Mouse (Mus musculus): ENCODE results near the gene Tmem91. TPM values are rescaled to one million over a fixed set of nuclear protein-coding genes. Genes with fewer than 3 reads are reported as not detected.
A peak's percentile ranks its signal among the peaks of the same experiment; 100 is the strongest.

Gene Tmem91
- polyA plus RNA-seq, 1 experiment from 2014 or later, result 1.1 TPM

DNA sequence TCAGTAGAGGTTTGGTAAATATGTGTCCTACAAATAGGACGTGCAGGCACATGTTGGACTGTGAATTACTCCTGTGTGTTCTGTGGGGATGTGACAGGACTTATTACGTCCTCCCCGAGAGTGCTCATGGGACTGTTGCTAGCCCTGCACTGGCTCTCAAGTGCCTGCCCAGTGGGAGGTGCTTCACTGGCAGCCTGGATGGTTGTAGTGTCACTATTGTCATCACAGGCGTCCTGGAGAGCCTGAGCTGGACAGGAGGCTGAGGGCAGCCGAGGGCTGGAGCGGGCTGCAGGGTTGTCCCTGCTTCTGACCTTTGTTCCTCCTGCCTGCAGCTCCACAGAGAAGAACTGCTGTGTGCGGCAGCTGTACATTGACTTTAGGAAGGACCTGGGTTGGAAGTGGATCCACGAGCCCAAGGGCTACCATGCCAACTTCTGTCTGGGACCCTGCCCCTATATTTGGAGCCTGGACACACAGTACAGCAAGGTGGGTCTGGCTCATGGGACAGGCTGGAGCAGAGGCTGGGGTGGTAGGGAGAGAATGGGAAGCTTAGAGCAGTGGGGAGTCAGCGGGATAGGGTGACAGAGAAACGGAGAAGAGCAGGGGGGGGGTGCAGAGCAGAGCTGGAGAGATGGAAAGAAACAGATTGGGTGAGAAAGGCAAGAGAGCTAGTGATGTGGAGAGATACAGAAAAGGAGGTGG is 29.0 kb upstream of the Tmem91 start:
- DNase-seq (ENCODE audit: low spot score) (no peak), ATAC-seq (replicated peaks; ENCODE audit: low FRiP score, low read depth) (no peak)
- H3K4me1 ChIP-seq (replicated peaks; ENCODE audit: insufficient read depth, low read length), result peaks cover 18% of the 10 kb centered on the region
- H3K4me3 ChIP-seq (replicated peaks; ENCODE audit: low read depth, low read length), result no peak overlapping the region
- no peaks in the 10 kb centered on the region for H3K27me3 ChIP-seq (ENCODE audit: insufficient read depth, low read length)
- no peak overlapping the region for H3K4me2 ChIP-seq (ENCODE audit: low read length)
- H3K27ac ChIP-seq, result no peak overlapping the region
- no peak overlapping the region for H3K9ac ChIP-seq (ENCODE audit: low read depth, low read length)
- no peaks in the 10 kb centered on the region for H3K9me3 ChIP-seq (replicated peaks; ENCODE audit: low read length)
- 0 out of 2 replicates have a peak, but pooled peaks cover 4% of the 10 kb centered on the region for H3K36me3 ChIP-seq (ENCODE audit: insufficient read depth, low read length)
- 38% methylated on average over 10 of the region's 10 CpGs for WGBS
- TF ChIP-seq CTCF (IDR thresholded peaks at IDR 0.05; ENCODE audit: low read depth), result no peak

DNA sequence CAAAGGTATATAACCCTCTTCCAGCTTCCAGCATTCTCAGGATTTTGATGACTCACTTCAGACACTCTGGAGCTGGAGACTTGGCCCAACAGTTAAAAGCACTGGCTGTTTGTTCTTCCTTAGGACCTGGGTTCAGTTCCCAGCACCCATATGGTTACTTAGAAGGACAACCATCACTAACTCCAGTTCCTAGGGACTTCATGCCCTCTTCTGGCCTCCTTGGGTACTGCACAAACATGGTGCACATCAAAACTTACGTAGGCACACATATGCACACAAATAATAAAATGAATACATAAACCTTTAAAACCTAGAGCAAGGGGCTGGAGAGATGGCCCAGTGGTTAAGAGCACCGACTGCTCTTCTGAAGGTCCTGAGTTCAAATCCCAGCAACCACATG is 27.4 kb upstream of the Tmem91 start:
- DNase-seq (ENCODE audit: low spot score), result no peak
- 0 out of 2 replicates have a peak, but pooled peaks cover 4% of the 10 kb centered on the region for H3K36me3 ChIP-seq (ENCODE audit: insufficient read depth, low read length)
- no peak for ATAC-seq (replicated peaks; ENCODE audit: low FRiP score, low read depth)
- H3K27ac ChIP-seq, result no peak overlapping the region
- no peaks in the 10 kb centered on the region for H3K9me3 ChIP-seq (replicated peaks; ENCODE audit: low read length)
- no peaks in the 10 kb centered on the region for H3K27me3 ChIP-seq (ENCODE audit: insufficient read depth, low read length)
- no peak overlapping the region for H3K9ac ChIP-seq (ENCODE audit: low read depth, low read length)
- H3K4me2 ChIP-seq (ENCODE audit: low read length), result no peak overlapping the region
- H3K4me1 ChIP-seq (replicated peaks; ENCODE audit: insufficient read depth, low read length), result peaks cover 10% of the 10 kb centered on the region; the same call in 1 of the 2 replicates
- 98% methylated on average over 2 of the region's 2 CpGs for WGBS
- peak; percentile 44; the same call in 1 of the 2 replicates for TF ChIP-seq CTCF (IDR thresholded peaks at IDR 0.05; ENCODE audit: low read depth)
- H3K4me3 ChIP-seq (replicated peaks; ENCODE audit: low read depth, low read length), result no peak overlapping the region

DNA sequence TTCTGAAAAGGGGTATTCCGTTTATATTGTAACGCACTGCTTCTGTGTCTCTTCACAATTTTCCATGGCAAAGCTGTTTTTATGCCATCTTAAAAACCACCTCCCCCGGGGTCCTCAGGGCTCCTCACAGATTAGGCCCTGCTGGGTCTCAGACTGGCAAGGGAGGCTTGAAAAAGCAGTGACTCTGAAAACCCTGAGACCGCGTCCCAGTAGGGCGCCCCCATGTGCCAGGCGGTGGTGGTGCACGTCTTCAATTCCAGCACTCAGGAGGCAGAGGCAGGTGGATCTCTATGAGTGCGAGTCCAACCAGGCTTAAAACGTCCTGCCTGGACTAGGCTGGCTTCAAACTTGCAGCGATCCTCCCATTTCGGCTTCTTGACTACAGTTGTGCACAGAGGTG is 25.8 kb upstream of the Tmem91 start:
- H3K36me3 ChIP-seq (ENCODE audit: insufficient read depth, low read length), result 0 out of 2 replicates have a peak, but pooled peaks cover 4% of the 10 kb centered on the region
- H3K4me2 ChIP-seq (ENCODE audit: low read length), result no peak overlapping the region
- TF ChIP-seq CTCF (IDR thresholded peaks at IDR 0.05; ENCODE audit: low read depth), result peak; percentile 28; the same call in 1 of the 2 replicates
- H3K4me1 ChIP-seq (replicated peaks; ENCODE audit: insufficient read depth, low read length), result 0 out of 2 replicates have a peak, but pooled peaks cover 3% of the 10 kb centered on the region
- ATAC-seq (replicated peaks; ENCODE audit: low FRiP score, low read depth) (no peak), DNase-seq (ENCODE audit: low spot score) (no peak)
- H3K27me3 ChIP-seq (ENCODE audit: insufficient read depth, low read length), result no peaks in the 10 kb centered on the region
- 83% methylated on average over 12 of the region's 12 CpGs for whole genome bisulfite sequencing
- H3K9ac ChIP-seq (ENCODE audit: low read depth, low read length), result no peak overlapping the region
- no peaks in the 10 kb centered on the region for H3K9me3 ChIP-seq (replicated peaks; ENCODE audit: low read length)
- H3K27ac ChIP-seq, result no peak overlapping the region
- H3K4me3 ChIP-seq (replicated peaks; ENCODE audit: low read depth, low read length), result no peak overlapping the region

DNA sequence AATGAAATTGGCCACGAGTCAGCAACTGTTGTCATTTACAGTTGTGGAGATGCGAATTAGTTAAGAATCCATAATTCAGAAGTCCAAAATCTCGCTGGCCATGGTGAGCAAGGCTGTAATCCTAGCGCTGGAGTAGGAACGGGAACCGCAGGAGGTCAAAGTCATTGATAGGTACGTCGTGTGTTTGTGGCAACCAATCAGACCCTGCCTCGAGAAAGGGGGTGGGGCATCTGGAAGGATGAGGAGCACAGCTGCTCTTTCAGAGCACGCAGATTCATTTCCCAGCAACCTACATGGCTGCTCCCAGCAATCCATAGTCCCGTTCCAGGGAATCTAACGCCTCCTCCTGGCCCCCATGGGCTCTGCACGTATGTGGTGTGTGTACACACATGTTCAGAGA is 24.9 kb upstream of the Tmem91 start:
- 0 out of 2 replicates have a peak, but pooled peaks cover 4% of the 10 kb centered on the region for H3K36me3 ChIP-seq (ENCODE audit: insufficient read depth, low read length)
- ATAC-seq (replicated peaks; ENCODE audit: low FRiP score, low read depth), result no peak

DNA sequence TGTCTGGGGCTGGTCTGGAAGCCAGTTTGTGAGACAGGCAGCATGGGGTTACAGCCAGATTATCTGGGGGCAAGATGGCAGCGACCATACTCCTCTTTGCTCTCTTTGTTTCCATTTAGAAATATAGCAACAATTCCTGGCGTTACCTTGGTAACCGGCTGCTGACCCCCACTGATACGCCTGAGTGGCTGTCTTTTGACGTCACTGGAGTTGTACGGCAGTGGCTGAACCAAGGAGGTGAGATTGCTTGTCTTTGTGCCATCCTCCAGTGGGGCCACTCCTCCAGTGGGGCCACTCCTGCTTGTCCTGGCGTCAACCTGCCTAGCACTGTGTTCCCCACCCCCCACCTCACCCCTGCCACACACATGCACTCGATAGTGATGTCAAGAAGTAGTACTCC is 19.1 kb upstream of the Tmem91 start:
- ATAC-seq (replicated peaks; ENCODE audit: low FRiP score, low read depth), result no peak
- Histone ChIP-seq H3K4me1 (replicated peaks; ENCODE audit: insufficient read depth, low read length) (0 out of 2 replicates have a peak, but pooled peaks cover 7% of the 10 kb centered on the region), H3K4me2 (ENCODE audit: low read length) (no peak overlapping the region), H3K36me3 (ENCODE audit: insufficient read depth, low read length) (no peaks in the 10 kb centered on the region), H3K9ac (ENCODE audit: low read depth, low read length) (no peak overlapping the region), H3K4me3 (replicated peaks; ENCODE audit: low read depth, low read length) (no peak overlapping the region), H3K27me3 (ENCODE audit: insufficient read depth, low read length) (no peaks in the 10 kb centered on the region), H3K9me3 (replicated peaks; ENCODE audit: low read length) (no peaks in the 10 kb centered on the region), H3K27ac (no peak overlapping the region)
- 63% methylated on average over 8 of the region's 8 CpGs for WGBS
- no peak for DNase-seq (ENCODE audit: low spot score)
- TF ChIP-seq CTCF (IDR thresholded peaks at IDR 0.05; ENCODE audit: low read depth), result no peak

More for the DNA sequence above, 24.9 kb upstream of the Tmem91 start:
- Histone ChIP-seq H3K27me3 (ENCODE audit: insufficient read depth, low read length) (no peaks in the 10 kb centered on the region), H3K9ac (ENCODE audit: low read depth, low read length) (no peak overlapping the region), H3K4me3 (replicated peaks; ENCODE audit: low read depth, low read length) (no peak overlapping the region), H3K9me3 (replicated peaks; ENCODE audit: low read length) (no peaks in the 10 kb centered on the region), H3K27ac (no peak overlapping the region), H3K4me1 (replicated peaks; ENCODE audit: insufficient read depth, low read length) (0 out of 2 replicates have a peak, but pooled peaks cover 3% of the 10 kb centered on the region), H3K4me2 (ENCODE audit: low read length) (no peak overlapping the region)
- DNase-seq (ENCODE audit: low spot score), result no peak
- 61% methylated on average over 13 of the region's 13 CpGs for WGBS
- no peak for TF ChIP-seq CTCF (IDR thresholded peaks at IDR 0.05; ENCODE audit: low read depth)

DNA sequence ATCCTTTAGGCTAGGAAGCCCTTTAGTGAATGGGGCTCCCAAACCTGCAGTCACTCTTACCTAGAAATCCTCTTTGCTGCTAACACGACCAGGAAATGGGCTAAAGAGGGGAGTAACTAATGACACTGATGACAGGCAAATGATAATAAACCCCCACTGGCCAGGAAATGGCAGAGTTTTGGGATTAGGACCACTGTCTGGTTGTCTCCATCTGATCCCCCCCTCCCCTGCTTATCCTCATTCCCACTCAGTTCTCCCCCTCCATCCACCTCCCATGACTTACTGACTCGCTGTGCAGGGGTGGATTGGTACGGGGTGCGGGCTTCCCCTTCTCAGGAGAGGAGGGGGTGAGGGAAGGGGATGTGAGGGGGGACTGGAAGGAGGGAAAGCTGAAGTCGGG is 15.1 kb upstream of the Tmem91 start:
- Histone ChIP-seq H3K27ac (0 out of 2 replicates have a peak overlapping the region, but pooled peaks have one; percentile 13), H3K4me3 (replicated peaks; ENCODE audit: low read depth, low read length) (peak overlapping the region; percentile 77; the same call in 1 of the 2 replicates)
- 28% methylated on average over 5 of the region's 5 CpGs for WGBS

More for the DNA sequence above, 15.1 kb upstream of the Tmem91 start:
- peaks cover 28% of the 10 kb centered on the region; the same call in 1 of the 2 replicates for H3K4me1 ChIP-seq (replicated peaks; ENCODE audit: insufficient read depth, low read length)
- ATAC-seq (replicated peaks; ENCODE audit: low FRiP score, low read depth) (no peak), DNase-seq (ENCODE audit: low spot score) (no peak)
- H3K27me3 ChIP-seq (ENCODE audit: insufficient read depth, low read length), result no peaks in the 10 kb centered on the region
- peak overlapping the region; percentile 92 for H3K4me2 ChIP-seq (ENCODE audit: low read length)
- no peaks in the 10 kb centered on the region for H3K9me3 ChIP-seq (replicated peaks; ENCODE audit: low read length)
- TF ChIP-seq CTCF (IDR thresholded peaks at IDR 0.05; ENCODE audit: low read depth), result no peak
- no peak overlapping the region for H3K9ac ChIP-seq (ENCODE audit: low read depth, low read length)
- no peaks in the 10 kb centered on the region for H3K36me3 ChIP-seq (ENCODE audit: insufficient read depth, low read length)
